Mouse (Mus musculus) frontal cortex, postnatal 25 days (tissue): ENCODE data around the gene Ccl5.
"Not testable (repeated sequence)": the region's sequence is repeated elsewhere in the genome, so short reads cannot be mapped to it uniquely, and the experiment has no call there.

Source experiments
- DNase-seq, 2 experiments: peaks; one replicate each; pipeline ENCODE4 v3.0.0; 2022; ENCODE audit warnings: low spot score in 2 of 2

Ccl5 gene

GRCm38 (mm10) chr11:83530360-83530759, at the start of gene Ccl5:
TSS of gene Ccl5 (minus strand) at chr11:83530518.
- no peak for DNase-seq

GRCm38 (mm10) chr11:83578999-83579398, 48.7 kb upstream of the Ccl5 start:
- no peak for DNase-seq

GRCm38 (mm10) chr11:83578186-83578760, 48.0 kb upstream of the Ccl5 start, which contains the start of gene Ccl9:
TSS of gene Ccl9 (minus strand) at chr11:83578636.
- no peak for DNase-seq

- DNase-seq, result no peak
These were observed 46.7 kb upstream of the Ccl5 start for GRCm38 (mm10) chr11:83576927-83577555.

- no peak for DNase-seq
These were observed 42.5 kb upstream of the Ccl5 start for GRCm38 (mm10) chr11:83572834-83573233.

- DNase-seq, result no peak
These were observed 41.9 kb upstream of the Ccl5 start for GRCm38 (mm10) chr11:83572223-83572622.

GRCm38 (mm10) chr11:83570189-83570588, 39.9 kb upstream of the Ccl5 start:
- no peak for DNase-seq

GRCm38 (mm10) chr11:83569249-83569648, 38.9 kb upstream of the Ccl5 start:
- DNase-seq, result no peak

GRCm38 (mm10) chr11:83568786-83569185, 38.5 kb upstream of the Ccl5 start:
- DNase-seq, result no peak

- no peak for DNase-seq
These were observed 37.7 kb upstream of the Ccl5 start for GRCm38 (mm10) chr11:83568061-83568460.

- no peak for DNase-seq
These were observed 37.0 kb upstream of the Ccl5 start for GRCm38 (mm10) chr11:83567311-83567710.

- no peak for DNase-seq
These were observed 36.3 kb upstream of the Ccl5 start for GRCm38 (mm10) chr11:83566617-83567016.

GRCm38 (mm10) chr11:83563754-83564153, 33.4 kb upstream of the Ccl5 start:
- no peak for DNase-seq

GRCm38 (mm10) chr11:83562311-83562887, 32.1 kb upstream of the Ccl5 start:
- no peak for DNase-seq

GRCm38 (mm10) chr11:83560405-83560804, 30.1 kb upstream of the Ccl5 start:
- no peak for DNase-seq

- no peak for DNase-seq
These were observed 26.8 kb upstream of the Ccl5 start for GRCm38 (mm10) chr11:83557074-83557473.

GRCm38 (mm10) chr11:83556085-83556781, 25.9 kb upstream of the Ccl5 start:
- peak in 1 of 2 experiments; percentile 5 for DNase-seq

- no peak for DNase-seq
These were observed 21.4 kb upstream of the Ccl5 start for GRCm38 (mm10) chr11:83551668-83552067.

- DNase-seq, result not testable (repeated sequence)
These were observed 20.7 kb upstream of the Ccl5 start for GRCm38 (mm10) chr11:83551037-83551436.

GRCm38 (mm10) chr11:83550186-83550632, 19.9 kb upstream of the Ccl5 start:
- DNase-seq, result no peak

GRCm38 (mm10) chr11:83544214-83544613, 13.9 kb upstream of the Ccl5 start:
- DNase-seq, result no peak

- no peak for DNase-seq
These were observed 11.1 kb upstream of the Ccl5 start for GRCm38 (mm10) chr11:83541415-83541814.

- no peak for DNase-seq
These were observed 10.6 kb upstream of the Ccl5 start for GRCm38 (mm10) chr11:83540931-83541330.
